Mouse (Mus musculus): ENCODE measurements around the gene Anxa1. TPM values are rescaled to one million over a fixed set of nuclear protein-coding genes. Genes with fewer than 3 reads are reported as not detected.

Gene Anxa1
- total and polyA plus RNA-seq, 3 experiments: not detected

DNA sequence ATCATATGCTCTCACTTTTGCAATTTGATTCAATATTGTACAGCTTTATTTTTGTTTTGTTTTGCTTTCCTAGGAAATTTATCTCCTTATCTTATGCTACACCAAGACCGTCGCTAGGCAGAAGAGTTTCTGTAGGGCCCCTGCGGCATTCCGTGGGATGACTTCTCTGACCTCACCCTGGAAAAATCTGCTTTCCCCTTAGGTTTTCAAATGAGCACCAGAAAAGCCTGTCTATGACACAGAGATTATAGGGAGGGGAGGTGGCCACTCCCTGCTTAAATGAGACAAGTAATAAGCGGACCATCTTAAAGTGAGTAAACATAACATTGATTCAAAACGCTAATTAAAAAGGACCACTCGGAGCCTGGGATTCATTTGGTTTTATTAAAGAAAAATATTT, 1.0 kb downstream of the Anxa1 start:
- no peak overlapping the region for H3K4me3 ChIP-seq (ENCODE audit: control insufficient read depth in 1 of 2, insufficient read depth in 1 of 2, low read depth in 2 of 2, low read length in 2 of 2)
- H3K27ac ChIP-seq (ENCODE audit: control insufficient read depth, low read depth, low read length): no peak overlapping the region
- no peak overlapping the region for H3K9ac ChIP-seq (ENCODE audit: control insufficient read depth, low read depth, low read length, poor library complexity, severe bottlenecking)

DNA sequence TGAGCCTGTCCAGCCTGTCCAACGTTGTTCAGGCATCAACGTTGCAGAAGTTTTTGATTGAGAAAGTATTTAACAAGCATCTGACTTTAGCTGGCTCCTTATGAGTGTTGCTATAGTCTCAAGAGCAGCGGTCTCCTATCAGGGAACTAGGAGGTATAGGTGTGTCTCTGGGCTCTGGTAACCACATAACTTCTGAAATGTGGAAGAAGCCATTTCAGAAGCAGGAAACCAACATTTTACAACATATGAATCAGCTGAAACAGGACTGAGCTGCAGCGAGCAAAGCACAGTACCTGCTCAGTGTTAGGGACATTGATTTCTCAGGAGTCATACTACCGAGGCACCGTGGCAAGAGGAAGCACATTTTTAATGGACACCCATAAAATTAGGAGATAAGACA, 1.5 kb downstream of the Anxa1 start:
- H3K9me3 ChIP-seq (replicated peaks; ENCODE audit: insufficient read depth, low read length): no peaks in the 10 kb centered on the region
- no peak overlapping the region for H3K4me3 ChIP-seq (ENCODE audit: control insufficient read depth in 1 of 2, insufficient read depth in 1 of 2, low read depth in 2 of 2, low read length in 2 of 2)
- no peak for TF ChIP-seq E2F4 (IDR thresholded peaks at IDR 0.05; ENCODE audit: borderline replicate concordance, low read depth, low read length)
- no peak overlapping the region for H3K9ac ChIP-seq (ENCODE audit: control insufficient read depth, low read depth, low read length, poor library complexity, severe bottlenecking)
- no peaks in the 10 kb centered on the region for H3K27me3 ChIP-seq (ENCODE audit: control insufficient read depth in 1 of 2, insufficient read depth in 2 of 2, low read length in 2 of 2)
- H3K36me3 ChIP-seq (ENCODE audit: control insufficient read depth in 1 of 2, insufficient read depth in 2 of 2, low read length in 2 of 2): no peaks in the 10 kb centered on the region
- H3K27ac ChIP-seq (ENCODE audit: control insufficient read depth, low read depth, low read length): no peak overlapping the region
- no peaks in the 10 kb centered on the region for H3K79me2 ChIP-seq (ENCODE audit: control insufficient read depth, insufficient read depth, low read length, poor library complexity)
- H3K4me1 ChIP-seq (ENCODE audit: control insufficient read depth in 1 of 2, insufficient read depth in 2 of 2, low read length in 2 of 2): no peaks in the 10 kb centered on the region
- no peak for DNase-seq (ENCODE audit: low read depth, low spot score)

More for the DNA sequence above, 1.0 kb downstream of the Anxa1 start:
- no peak for TF ChIP-seq SIN3A (IDR thresholded peaks at IDR 0.05; ENCODE audit: low read length)
- TF ChIP-seq EP300 (IDR thresholded peaks at IDR 0.05; ENCODE audit: low read depth in 1 of 2, low read length in 2 of 2): no peak
- no peak for TF ChIP-seq BHLHE40 (IDR thresholded peaks at IDR 0.05; ENCODE audit: borderline replicate concordance, low read depth, low read length)
- TF ChIP-seq USF2 (IDR thresholded peaks at IDR 0.05; ENCODE audit: borderline replicate concordance in 1 of 2, insufficient read depth in 1 of 2, low read depth in 1 of 2, low read length in 2 of 2): no peak
- no peak for TF ChIP-seq CHD2 (IDR thresholded peaks at IDR 0.05; ENCODE audit: low read length)
- TF ChIP-seq UBTF (IDR thresholded peaks at IDR 0.05; ENCODE audit: borderline replicate concordance, insufficient read depth, low read depth, low read length): no peak
- TF ChIP-seq USF1 (IDR thresholded peaks at IDR 0.05; ENCODE audit: low read depth, low read length): no peak
- no peak for TF ChIP-seq MYC (IDR thresholded peaks at IDR 0.05; ENCODE audit: low read depth, low read length)
- TF ChIP-seq CTCF (IDR thresholded peaks at IDR 0.05 in 2 of 3, conservative IDR thresholded peaks at IDR 0.05 in 1 of 3; ENCODE audit: control insufficient read depth in 1 of 3, insufficient read depth in 1 of 3, low read depth in 2 of 3, low read length in 3 of 3, poor library complexity in 1 of 3, severe bottlenecking in 1 of 3): no peak
- no peak for TF ChIP-seq CHD1 (IDR thresholded peaks at IDR 0.05; ENCODE audit: low read depth, low read length)
- TF ChIP-seq ELF1 (IDR thresholded peaks at IDR 0.05; ENCODE audit: low read depth, low read length): no peak
- TF ChIP-seq ZC3H11A (IDR thresholded peaks at IDR 0.05; ENCODE audit: low read depth, low read length): no peak
- no peak for TF ChIP-seq SMC3 (IDR thresholded peaks at IDR 0.05; ENCODE audit: low read depth, low read length)
- no peak for TF ChIP-seq ETS1 (IDR thresholded peaks at IDR 0.05; ENCODE audit: low read depth, low read length)
- no peak for TF ChIP-seq NELFE (IDR thresholded peaks at IDR 0.05; ENCODE audit: low read depth, low read length)
- TF ChIP-seq RCOR1 (IDR thresholded peaks at IDR 0.05; ENCODE audit: low read depth, low read length): no peak
- no peak for TF ChIP-seq POLR2A (IDR thresholded peaks at IDR 0.05; ENCODE audit: control insufficient read depth in 1 of 2, insufficient read depth in 1 of 2, low read depth in 1 of 2, low read length in 2 of 2, poor library complexity in 1 of 2)
- no peak for TF ChIP-seq HCFC1 (IDR thresholded peaks at IDR 0.05; ENCODE audit: low read depth, low read length)
- TF ChIP-seq MXI1 (IDR thresholded peaks at IDR 0.05; ENCODE audit: low read depth, low read length): no peak
- no peaks in the 10 kb centered on the region for H3K79me2 ChIP-seq (ENCODE audit: control insufficient read depth, insufficient read depth, low read length, poor library complexity)
- no peaks in the 10 kb centered on the region for H3K4me1 ChIP-seq (ENCODE audit: control insufficient read depth in 1 of 2, insufficient read depth in 2 of 2, low read length in 2 of 2)
- no peaks in the 10 kb centered on the region for H3K9me3 ChIP-seq (replicated peaks; ENCODE audit: insufficient read depth, low read length)
- H3K27me3 ChIP-seq (ENCODE audit: control insufficient read depth in 1 of 2, insufficient read depth in 2 of 2, low read length in 2 of 2): no peaks in the 10 kb centered on the region
- no peak for DNase-seq (ENCODE audit: low read depth, low spot score)
- no peaks in the 10 kb centered on the region for H3K36me3 ChIP-seq (ENCODE audit: control insufficient read depth in 1 of 2, insufficient read depth in 2 of 2, low read length in 2 of 2)
